Mouse (Mus musculus) liver, adult (tissue): ENCODE data around the gene Vwa5b1.

Experiments used
- GATA4 ChIP-seq: IDR thresholded peaks from 2 replicates; pipeline ENCODE4 v1.6.1; 2014; ENCODE audit warnings: mild to moderate bottlenecking, low read length; ENCODE audit not compliant: insufficient replicate concordance

The Vwa5b1 gene

GRCm38 (mm10) chr4:138551601-138552000, 84.1 kb downstream of the Vwa5b1 start:
- no peak for TF ChIP-seq GATA4

DNA sequence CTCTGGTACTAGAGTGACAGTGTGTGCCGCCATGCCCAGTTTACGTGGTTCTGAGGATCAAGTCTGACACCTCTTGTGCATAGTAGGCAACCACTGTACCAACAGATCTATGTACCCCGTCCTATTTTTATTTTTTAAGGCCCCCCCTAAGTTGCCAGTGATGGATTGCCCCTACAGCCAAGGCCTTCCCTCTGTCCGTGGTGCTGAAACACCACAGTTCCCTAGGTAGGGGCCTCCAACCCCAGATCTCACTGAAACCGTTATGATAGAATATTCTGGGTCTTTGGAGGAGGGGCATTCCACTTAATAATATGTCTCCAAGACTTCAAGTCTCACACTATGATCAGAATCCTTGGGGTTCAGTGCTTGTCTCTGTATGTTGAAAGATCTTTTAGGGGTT, 85.1 kb downstream of the Vwa5b1 start:
- no peak for TF ChIP-seq GATA4

GRCm38 (mm10) chr4:138548960-138549359, 86.7 kb downstream of the Vwa5b1 start:
- TF ChIP-seq GATA4: no peak

GRCm38 (mm10) chr4:138548124-138548561, 87.5 kb downstream of the Vwa5b1 start:
- no peak for TF ChIP-seq GATA4

GRCm38 (mm10) chr4:138547556-138547955, 88.1 kb downstream of the Vwa5b1 start:
- TF ChIP-seq GATA4: no peak

- no peak for TF ChIP-seq GATA4
Observed at GRCm38 (mm10) chr4:138547041-138547440, 88.6 kb downstream of the Vwa5b1 start.

DNA sequence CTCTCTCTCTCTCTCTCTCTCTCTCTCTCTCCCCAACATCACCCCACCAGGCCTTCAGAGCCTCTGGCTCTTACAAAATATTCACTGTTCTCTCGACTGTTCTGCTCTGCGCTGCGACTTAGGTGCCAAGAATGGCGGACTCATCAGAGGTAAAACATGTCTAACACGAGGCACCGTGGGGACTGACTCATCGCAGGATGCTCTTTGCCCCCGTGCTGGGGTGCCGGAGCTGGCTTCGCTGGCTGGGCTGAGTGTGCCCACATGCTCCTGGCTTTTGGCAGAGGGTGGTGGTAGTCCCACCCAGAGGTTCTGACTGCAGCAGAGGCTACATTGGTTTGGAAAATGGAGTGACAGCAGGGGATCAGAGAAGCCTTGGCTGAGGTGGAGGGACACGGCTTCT, 89.4 kb downstream of the Vwa5b1 start:
- TF ChIP-seq GATA4: no peak

- TF ChIP-seq GATA4: no peak
Observed at GRCm38 (mm10) chr4:138543177-138543576, 92.5 kb downstream of the Vwa5b1 start.

DNA sequence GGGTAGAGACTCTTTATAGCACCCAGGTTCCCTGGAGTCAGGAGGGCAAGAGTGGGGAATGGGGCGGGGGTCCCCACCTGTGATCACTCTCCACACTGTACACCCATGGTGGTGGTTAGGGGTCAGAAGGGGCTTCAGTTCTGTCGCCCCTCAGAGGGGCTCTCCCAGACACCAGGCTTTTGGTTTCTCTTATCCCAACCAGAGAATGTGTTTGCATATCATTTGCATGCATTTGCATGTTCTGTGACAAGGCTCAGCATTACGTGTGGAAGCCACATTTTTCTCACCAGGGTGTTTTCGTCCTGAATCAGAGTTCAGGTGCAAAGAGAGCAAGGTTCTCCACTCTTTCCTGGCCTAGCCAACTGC, 97.6 kb downstream of the Vwa5b1 start:
- no peak for TF ChIP-seq GATA4

GRCm38 (mm10) chr4:138537210-138538083, 98.2 kb downstream of the Vwa5b1 start:
- no peak for TF ChIP-seq GATA4

DNA sequence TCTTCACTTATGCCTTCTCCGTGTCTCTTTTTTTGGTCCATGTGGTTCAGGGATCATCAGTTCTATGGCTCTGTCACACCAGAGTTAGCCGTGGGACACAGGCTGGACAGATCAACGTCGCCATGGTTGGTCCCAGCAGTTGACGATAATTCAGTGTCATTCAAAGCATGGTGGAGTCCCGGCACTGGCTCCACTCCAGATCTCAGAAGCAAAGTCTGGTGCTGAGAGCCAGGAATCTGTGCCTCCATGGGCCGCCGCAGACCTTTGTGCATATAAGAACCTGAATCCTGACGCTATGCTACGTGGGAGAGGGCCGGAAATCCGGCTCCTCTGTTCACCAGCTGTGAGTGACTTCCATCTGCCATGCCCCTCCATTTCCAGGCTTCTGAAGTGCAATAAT, 100.1 kb downstream of the Vwa5b1 start:
- TF ChIP-seq GATA4: no peak

DNA sequence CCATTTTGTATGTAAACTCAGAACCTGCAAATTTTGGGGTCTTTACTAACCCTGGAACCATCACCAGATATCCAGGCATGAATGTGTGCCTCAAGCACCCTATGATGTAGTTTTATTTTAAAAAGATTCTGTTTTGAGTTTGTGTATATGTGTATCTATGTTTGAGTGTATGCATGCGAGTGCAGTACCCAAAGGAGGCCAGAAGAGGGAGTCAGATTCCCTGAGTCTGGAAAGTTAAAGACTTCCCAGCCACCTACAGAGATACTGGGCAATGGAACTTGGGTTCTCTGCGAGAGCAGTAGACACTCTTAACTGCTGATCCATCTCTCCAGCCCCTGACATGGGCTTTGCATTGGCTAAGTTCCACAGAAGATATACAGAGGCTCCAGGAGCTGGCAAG, 101.8 kb downstream of the Vwa5b1 start:
- no peak for TF ChIP-seq GATA4

GRCm38 (mm10) chr4:138531761-138532160, 103.9 kb downstream of the Vwa5b1 start:
- TF ChIP-seq GATA4: no peak

GRCm38 (mm10) chr4:138530011-138530410, 105.7 kb downstream of the Vwa5b1 start:
- TF ChIP-seq GATA4: no peak

DNA sequence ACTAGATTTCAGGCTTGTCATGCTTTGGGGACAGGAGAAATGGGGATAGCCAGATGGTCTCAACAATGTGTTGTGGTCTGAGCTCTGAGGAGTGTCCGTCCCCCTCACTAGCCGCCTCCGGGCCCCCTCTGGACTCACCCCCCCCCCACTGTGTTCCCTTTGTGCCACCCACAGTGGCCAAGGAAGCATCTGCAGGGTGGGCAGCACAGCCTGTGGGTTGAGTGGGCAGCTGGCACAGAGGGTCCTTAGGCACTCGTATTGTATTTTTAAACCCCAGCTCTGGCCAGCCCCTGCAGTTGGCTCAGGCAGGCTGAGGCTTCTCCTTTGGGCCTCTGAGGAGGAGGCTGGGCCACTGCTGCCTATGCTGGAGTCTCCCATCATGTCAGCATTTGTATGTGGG, 110.0 kb downstream of the Vwa5b1 start:
- no peak for TF ChIP-seq GATA4

- no peak for TF ChIP-seq GATA4
Observed at GRCm38 (mm10) chr4:138524769-138525168, 110.9 kb downstream of the Vwa5b1 start.

GRCm38 (mm10) chr4:138523775-138524174, 111.9 kb downstream of the Vwa5b1 start:
- TF ChIP-seq GATA4: no peak
